Mouse (Mus musculus) embryo, embryonic 9.5 days (tissue): ENCODE data around the gene Fggy.
A peak's percentile ranks its signal among the peaks of the same experiment; 100 is the strongest.

ENCODE experiments used
- DNase-seq: peaks from one replicate; pipeline ENCODE4 v3.0.0-alpha.2; 2017; ENCODE audit errors: extremely low spot score

Fggy gene

DNA sequence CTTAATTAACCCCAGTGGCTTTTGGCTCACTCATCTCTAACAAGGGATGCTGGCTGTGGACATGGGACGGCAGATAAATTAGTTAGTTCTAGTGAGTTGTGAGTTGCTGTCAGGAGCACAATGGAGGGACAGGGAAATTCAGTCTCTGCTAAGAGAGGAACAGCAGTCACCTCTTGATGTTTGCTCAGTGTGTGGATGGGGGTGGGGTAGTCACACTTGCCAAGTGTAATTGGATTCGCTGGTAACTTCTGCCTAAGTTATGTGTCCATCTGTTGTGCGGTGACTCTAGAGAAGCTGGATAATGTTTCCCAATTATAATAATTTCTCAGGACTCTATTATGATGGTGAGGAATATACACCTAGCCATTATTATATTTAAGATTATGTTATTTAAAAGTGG lies 107.0 kb downstream of the Fggy start:
- DNase-seq, result no peak

DNA sequence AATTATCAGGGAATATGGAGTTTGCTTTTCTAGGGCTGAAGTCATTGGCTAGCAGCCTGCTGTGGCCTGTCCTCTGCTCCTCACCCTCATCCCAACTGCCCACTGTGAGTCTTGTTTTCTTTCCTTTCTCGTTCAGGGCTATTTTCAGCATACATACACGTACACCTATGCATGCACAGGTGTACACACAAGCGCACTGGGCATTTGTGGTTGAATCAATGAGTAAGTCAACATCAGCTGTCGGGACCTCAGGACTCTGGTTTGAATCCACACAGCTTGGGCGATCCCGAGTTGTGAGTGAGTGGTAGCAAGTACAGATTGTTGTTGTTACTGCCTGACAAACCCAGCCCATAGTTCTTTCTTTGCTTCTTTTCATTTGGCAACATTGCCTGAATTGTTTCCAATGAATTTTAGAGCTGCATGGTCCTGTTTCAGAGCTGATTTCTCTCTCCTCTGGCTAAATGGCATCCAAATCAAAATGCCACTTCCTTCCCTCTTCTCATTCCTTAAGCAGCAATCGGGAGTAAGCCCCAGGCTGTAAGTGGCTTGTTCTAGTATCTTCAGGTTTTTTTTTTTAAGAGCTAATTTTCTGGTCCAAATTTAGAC lies 109.1 kb downstream of the Fggy start:
- DNase-seq, result no peak

DNA sequence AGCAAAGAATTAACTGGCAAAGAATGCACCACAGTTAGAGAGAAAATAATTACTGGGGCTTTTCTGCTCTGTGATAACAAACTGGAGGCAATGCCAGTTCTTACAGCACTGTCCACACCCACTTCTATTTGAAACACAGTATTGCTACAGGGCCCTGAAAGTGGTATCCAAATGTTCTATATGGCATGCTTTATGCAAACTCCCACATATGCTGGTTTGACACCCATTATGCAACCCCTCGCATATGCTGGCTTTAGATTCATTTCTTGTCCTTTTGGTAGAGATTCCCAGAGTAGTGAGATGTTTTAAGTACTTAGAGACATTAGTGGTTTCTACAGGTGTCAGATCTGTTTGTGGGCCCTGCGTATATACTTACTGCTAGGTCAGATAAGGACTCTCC lies 109.6 kb downstream of the Fggy start:
- DNase-seq, result no peak

DNA sequence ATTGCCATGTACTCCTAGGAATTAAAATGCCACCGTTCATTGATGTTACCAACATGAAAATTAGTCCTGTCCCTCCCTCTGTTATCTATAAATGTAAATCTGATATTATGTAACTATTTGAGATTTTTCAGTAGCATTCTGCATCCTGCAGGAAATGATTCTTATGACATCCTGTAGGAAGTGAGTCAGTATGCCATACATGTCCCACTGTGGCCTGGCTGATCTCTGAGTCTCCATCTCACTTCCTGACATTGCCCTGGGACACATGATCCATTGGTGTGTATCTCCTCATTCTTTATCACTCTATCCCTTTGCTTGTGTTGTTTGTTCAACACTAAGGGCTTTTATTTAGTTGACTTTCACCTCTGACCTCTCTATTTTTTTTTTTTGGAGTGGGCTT lies 110.3 kb downstream of the Fggy start:
- no peak for DNase-seq

DNA sequence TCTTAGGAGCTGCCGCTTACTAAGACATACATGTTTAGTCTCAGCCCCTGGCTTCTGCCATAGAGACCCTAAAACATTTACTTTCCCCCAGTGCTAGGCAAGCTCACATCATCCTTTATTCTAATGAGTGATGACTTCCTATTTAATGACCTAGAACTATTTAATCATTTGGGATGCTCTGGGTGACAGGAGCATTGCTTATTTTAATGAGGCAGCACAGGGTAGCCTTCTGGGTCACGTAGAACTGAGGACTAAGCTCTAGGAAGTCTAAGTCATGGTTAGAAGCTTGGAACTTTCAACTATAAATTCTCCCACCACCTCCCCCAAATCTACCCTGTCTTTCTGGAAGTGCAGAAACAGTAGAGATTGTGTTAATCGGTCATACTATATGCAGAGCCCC lies 111.2 kb downstream of the Fggy start:
- no peak for DNase-seq

DNA sequence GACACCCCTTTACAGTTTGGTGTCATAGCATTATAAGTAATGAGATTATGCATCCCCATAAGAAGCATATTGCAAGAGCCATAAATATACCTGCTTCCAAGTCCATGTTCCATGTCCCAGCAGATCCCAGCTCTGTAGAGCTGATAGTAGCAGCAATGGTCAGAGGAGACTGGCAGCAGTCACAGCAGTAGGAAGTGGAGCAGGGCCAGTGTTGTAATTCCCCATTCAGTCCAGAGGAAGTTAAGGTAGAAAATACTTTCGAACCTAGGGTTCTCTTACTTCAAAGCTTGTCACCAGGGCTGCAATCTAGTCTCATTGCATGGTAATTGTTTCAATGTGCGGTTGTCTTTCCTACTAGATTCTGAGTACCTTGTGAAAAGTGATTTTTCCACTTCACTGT lies 112.0 kb downstream of the Fggy start:
- DNase-seq, result no peak

DNA sequence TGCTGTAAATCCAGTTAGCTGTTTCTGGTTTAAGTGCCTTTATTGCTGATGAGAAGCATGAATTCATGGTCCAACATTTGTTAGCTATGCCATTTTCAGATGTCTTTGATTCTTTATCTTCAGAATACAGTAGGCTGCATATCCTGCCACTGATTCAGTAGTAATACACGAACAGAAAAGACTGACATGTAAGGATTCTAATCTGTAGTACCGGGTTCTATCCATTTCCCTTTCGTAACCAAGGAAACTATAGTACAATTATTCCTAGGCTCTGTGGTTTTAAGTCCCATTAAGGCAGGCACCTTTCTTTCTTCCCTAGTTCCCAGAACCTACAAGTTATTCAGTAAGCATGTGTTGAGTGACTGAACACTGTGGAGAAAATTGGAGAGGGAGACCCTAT lies 113.3 kb downstream of the Fggy start:
- DNase-seq, result no peak

DNA sequence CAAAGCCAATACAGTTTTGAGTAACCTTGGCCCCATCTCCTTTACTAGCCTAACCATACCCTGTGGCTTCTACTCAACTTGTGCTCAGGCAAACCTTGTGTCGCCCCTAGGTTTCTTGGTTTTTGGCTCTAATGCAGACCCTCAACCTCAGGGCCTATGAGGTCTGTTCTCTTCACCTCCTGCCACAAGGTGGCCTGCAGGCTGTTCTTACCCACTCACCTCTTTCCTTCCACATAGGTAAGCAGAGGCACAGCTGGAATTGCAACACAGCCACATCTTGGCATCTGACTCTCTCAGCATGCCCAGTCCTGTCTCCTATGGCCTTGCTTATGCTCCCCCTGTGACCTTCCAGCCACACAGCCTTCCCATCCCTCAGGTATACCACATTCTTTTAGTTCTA lies 114.7 kb downstream of the Fggy start:
- no peak for DNase-seq

DNA sequence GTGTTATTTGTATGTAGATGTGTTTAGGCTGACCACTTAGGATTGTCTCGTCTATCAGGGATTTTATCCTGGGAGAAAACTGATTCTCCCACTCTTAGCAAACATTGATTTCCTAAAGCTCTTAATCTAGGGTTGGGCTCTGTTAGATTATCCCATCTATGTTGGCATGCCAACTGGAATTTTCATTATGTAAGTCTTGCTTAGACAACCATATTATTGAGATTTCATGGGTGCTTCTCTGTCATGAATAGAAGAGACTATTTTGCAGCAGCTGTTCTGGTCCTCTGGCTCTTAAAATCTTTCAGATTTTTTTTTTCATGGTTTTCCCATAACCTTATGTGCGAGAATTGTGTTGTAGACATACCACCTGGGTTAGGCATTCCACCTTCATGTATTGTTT lies 119.1 kb downstream of the Fggy start:
- DNase-seq, result no peak

DNA sequence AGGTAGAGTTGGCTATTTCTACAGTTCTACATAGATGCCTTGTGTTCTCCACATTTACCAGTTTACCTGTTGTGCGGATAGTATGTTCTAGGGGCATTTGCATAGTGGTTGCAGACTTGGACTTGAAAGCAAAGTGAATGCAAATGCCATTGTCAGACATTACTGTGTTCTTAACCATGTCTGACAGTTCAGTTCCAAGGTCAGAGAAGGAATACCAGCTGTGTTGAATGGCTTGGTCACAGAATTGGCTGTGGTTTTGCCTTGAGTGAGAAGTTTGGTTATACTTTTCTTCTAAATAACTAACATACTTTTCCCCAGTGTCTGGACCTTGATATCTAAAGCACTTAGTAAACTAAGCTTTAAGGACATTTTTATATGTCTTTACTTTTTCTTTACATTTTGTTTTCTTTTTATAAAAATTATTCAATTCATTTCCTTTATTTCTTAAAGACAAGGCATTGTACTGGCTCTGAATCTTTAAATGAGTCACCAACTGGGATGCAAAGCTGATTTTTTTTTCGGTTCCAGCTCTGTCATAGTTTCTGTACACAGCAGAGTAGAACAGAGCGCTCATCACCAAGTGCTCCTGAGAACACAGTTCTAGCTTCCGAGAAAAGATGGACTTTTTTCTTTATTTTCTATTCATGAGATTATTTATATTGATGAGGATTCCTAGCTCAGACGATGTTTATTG lies 123.6 kb downstream of the Fggy start:
- DNase-seq, result no peak

DNA sequence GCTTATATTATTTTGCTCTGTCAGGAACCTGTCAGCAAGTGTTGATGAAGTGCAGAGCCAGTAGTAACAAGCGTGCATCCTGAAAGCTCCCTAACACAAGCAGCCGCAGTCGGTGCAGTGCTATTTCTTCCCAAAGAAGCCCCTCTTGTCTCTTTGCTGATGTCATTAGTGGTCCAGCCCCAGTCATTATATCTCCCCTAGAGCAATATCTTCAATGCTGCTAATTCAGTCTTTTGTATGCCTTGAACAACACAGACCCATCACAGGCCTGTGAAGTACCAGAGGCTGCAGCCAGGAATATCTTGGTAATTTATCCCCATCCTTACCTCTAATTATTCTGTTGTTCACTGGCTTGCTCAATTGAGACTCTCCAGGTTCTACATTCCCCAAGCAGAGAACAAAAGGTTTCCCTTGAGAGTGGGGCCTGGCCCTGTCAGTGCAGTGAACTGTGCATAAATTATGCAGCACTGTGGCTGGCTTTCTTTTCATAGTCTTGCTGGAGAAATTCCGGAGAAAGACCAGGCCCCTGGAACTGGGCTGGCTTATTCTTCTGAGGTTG lies 127.3 kb downstream of the Fggy start:
- DNase-seq, result peak; percentile 63

DNA sequence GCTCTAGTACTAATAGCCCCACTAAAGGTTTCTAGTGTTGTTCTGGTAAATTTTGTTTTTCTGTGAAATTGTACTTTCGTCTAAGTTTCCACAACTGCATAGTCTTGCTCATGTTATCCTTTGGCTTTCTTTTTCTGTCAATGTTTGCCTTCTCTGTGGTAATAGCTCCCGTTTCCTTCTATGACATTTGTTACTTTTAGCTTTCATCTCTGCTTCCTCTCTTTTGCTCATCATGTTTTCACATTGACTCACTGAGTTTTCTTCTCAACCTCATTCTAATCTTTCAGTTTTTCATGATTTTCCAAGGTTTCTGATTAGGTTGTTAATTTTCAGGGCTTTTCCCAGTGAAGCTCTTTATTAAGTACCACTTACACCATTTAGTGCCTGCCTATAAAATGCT lies 129.5 kb downstream of the Fggy start:
- DNase-seq, result no peak

DNA sequence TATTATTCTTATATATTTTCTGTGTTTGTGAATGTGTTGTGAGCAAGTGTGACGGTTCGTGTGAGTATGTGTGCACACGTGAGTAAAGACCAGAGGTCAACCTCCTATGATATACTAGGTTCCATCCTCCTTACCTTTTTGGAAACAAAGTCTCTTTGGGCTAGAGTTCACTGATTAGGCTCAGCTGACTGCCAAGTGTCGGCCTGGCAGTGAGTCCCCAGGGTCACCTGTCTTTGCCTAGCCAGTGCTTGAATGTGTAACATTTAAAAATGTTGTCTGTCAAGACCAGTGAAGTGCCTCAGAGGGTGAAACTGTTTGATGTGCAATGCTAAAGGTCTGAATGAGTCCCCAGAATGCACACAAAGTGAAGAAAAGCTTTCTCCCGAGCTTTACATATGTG lies 130.0 kb downstream of the Fggy start:
- DNase-seq, result no peak

DNA sequence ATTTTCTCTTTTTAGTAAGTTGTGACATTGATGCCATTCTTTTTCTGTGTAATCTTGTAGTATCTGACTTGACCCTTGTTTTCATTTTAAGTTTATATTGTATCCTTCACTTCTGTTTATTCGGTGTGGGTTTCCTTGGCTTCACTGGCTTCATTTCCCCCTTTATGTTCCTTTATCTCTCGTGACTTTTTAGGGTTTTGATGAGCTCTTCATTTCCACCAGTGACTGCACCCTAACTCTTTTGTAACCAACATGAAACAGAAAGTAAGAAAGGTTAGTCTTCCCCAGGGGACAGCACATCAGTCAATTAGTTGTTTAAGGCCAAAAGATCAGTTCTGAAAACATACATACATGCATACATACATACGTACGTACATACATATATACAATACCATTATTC lies 130.9 kb downstream of the Fggy start:
- no peak for DNase-seq

DNA sequence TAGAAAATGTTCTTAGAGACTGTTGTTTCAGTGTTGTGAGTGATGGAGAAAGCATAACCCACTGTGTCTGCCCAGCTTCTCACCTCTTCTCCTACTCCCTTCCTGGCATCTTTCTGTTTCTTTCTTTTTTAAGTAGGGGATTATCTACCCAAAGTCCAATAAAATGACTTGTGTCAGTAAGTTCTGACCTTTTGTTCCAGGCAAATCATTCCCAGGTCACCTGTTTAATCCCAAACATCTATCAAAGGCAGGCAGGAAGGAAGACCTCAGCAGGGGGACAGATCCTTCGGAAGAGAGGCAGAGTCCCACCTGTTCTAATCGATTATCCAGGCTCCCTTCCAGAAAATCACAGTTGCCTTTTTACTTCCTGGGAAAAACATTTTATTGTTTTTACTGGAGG lies 143.1 kb downstream of the Fggy start:
- no peak for DNase-seq

DNA sequence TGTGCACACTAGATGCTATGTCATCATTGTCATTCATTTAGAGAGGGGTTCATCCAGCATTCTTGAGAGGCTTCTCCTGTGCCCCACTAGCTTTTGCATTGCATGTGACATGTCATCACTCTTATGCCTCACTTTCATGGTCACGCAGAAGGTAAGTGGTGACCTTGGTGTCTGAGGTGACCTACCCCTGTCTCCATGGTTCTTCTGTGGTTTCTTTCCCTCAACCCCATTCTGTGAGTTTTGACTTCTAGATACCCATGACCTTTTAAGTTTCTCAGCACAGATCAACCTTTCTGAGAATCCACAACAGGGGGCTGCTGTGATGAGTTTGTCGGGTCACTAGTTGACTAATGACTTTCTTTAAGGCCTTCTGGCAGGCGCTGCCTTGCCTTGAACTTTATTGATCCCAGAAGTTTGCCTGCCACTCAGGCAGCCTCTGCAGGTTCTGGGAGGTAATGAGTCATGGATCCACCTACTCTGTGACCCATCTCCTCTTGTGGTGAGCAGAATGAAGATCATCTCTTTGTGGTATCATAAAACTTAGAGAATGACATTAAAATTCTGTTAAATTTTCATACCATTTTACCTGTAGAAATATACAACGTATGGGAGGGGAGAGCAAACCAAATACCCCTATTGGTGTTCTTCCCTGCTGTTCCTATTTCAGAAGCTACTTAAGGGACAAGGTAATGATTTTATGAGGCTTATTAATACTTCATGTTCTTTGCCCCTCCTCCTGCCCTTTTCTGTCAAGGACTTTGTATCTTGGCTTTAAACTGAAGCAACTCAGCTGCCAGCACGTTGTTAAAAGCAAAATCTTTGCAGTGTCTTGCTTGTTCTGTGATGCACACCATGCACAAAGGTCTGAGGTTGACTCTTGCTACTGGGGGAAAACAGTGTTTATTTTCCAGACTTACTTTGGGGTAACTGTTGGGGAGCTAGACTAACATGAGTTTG lies 150.9 kb downstream of the Fggy start:
- DNase-seq, result no peak

DNA sequence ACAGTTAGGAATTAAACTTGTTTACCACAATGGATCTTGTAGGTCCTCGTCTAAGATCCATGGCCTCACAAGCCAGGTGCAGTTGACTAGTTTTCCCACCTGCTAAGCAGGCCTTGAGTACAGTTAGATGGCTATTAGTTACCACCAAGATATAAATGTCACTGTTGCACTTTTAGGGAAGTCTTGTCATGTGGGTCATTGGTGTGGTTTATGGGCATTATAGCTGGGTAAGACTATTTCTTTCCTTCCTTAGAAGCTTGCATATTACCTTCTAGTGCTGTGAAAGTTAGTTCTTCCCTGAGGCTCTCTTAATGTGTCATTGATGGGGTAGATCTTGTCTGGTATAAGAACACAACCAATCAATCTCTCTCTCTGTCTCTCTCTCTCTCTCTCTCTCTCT lies 152.4 kb downstream of the Fggy start:
- DNase-seq, result no peak

DNA sequence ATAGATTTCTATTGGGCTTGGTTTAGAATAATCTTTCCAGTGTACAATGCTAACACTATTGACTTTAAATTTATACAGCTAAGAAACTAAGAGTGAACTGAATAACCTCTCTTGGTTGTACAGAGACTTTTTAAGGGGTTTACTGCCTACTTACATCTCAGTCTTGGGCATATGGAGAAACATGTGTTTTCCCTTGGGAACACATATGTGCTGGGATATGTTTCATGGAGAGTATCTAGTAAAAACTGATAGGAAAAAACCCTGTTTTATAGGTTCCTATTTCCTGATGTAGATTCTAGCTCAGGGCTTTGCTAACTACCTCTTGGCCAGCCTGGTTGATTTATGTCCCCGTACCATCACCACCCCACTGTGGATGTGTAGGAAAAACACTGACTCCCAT lies 155.5 kb downstream of the Fggy start:
- no peak for DNase-seq

DNA sequence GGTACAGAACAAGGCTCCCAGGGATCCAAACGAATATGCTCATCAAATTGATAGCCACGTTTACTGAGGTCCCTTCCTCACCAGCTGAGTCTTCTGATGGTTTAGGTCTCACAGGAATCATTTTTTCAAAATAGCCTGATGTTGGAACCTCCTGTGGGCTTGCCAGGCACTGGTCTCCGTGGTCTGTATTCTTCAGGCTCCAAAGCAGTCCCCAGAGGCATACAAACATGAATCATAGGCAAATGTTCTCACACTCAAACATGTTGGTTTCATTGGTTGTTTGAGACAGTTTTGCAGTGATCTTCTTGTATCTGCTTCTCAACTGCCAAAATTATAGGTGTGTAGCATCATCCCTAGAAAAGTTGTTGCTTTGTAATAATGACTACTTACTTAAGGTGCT lies 156.0 kb downstream of the Fggy start:
- no peak for DNase-seq

DNA sequence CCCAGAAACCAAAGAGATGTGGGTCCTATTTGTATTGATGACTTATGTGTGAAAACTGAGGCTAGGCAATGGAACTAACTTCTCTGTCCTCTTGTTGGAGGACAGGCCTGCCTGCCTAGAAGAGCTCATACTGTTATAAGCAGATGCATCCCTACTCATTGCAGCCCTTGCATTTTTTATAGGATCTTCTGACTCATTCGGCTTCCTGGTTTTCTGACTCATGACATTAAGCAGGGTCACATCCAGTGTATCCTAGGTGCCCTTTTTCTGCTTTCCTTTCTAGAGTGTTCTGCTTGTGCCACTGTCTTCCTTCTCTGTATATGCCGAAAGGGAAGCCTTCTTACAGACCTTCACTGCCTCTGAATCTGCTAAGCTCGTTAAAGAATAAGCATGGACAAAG lies 158.8 kb downstream of the Fggy start:
- no peak for DNase-seq

DNA sequence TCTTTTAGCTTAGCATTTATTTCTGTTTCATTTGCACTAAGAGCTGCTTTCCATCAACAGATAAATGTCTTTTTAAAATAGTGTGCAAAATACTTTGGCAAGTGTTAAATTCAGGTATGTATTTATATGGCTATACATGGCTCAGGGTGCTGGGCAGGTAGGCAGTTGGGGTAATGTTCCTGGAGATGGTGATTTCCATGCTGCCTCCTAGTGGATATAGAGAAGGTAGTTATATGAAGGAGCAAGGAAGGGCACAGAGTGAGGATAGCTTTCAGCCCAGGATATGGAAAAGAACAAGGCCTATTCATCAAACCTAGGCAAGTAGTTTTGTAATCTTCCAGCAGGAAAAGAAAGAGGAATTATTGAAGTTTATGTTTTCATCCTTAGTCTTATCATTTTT lies 166.3 kb downstream of the Fggy start:
- no peak for DNase-seq

DNA sequence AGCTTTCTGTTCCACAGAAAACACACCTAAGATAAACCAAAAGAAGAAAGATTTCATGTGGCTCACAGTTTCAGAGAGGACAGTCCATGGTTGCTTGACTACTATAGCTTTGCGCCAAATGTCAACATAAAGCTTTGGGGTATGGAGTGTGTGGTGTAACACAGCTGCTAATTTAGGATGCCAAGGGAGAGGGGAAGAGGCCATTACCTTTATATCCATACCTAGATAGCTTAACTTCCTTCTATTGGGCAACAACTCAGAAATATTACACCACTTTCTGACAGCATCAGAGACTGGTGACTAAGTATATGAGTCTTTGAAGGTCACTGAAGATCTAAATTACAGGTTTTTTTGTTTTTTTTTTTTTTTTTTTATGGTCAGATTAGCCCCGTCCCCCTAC lies 169.1 kb downstream of the Fggy start:
- no peak for DNase-seq
